Mouse (Mus musculus) neural tube, embryonic 10.5 days (tissue): ENCODE results near the gene Spata31d1d.

Experiments used
- DNase-seq: peaks from one replicate; pipeline ENCODE4 v3.0.0-alpha.2; 2017; ENCODE audit warnings: low spot score; ENCODE audit errors: extremely low spot score

Spata31d1d gene

DNA sequence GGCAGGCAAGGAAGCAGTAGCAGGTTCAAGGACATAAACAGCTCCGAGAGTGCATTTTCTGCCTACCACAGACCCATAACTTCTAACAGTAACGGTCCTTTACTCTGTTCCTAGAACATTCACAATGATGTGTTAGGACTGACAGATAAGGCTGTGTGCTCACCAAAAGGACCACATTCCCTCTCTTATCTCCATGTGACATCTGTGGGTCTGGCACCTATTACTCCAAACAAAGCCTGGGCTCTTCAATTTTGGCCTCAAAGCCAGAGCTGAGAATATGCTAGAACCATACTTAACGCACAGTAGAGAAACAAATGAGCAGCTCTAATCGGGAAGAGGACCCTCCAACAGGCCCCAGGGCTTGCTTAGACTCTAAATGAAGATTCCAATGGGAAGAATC is 51.6 kb downstream of the Spata31d1d start:
- DNase-seq: no peak

DNA sequence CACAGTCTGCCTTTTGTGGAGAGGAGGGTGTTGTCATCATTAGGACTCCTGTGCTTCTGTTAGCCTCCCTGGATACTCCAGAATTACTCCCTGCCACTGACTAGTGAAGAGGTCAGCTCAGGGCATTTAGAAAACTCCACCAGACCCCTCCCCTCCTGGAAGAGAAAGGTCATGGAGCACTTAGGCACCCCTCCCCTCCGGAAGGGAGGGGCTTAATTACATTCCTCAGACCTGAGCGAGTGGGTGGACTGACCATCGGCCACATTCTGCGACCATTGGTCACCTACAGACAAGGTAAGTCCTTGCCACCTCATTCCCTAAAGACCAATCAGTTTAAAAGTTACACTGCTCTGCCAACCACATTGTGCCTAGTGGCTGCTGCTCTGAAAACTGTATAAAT is 52.2 kb downstream of the Spata31d1d start:
- DNase-seq: no peak

DNA sequence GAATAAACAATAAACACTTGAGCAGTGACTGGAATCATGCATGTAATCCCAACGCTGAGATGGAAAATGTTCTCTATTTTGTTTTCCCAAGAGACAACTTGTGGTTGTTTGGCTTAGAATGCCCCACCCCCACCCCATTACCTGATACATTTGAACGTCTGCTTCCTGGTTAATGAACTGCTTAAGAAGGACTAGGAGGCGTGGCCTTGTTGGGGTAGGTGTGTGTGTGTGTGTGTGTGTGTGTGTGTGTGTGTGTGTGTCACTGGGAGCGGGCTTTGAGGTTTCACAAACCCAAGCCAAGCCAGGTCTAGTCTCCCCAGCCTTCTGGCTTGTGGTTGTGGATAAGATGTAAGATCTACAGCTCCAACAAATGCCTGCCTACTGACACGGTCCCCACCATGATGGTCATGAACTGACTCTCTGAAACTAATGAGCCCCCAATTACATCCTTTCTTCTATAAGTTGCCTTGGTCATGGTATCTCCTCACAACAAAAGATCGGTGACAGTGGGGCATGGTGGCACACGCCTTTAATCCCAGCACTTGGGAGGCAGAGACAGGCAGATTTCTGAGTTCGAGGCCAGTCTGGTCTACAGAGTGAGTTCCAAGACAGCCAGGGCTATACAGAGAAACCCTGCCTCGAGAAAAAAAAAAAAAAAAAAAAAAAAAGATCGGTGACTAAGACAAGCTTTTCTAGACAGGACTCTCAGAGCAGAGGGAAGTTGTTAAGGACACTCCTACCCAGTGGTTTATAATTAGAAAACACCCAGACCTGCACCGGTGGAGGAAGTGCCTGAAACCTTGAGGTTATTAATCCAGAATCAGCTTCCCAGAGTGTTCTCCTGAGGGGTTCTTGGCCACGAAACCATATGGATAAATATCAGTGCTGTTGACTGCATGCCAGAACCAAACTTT is 55.0 kb downstream of the Spata31d1d start:
- DNase-seq: no peak
